Mouse (Mus musculus): Measurements from ENCODE around the gene Wdr62. TPM values are rescaled to one million over a fixed set of nuclear protein-coding genes. Genes with fewer than 3 reads are reported as not detected.

The Wdr62 gene
- total and polyA plus RNA-seq, 2 experiments = 0.55 to 5.9 TPM

- WGBS = 77% methylated on average over 12 of the region's 12 CpGs
Measured at GRCm38 (mm10) chr7:30310136-30310535, 29.9 kb upstream of the Wdr62 start.

GRCm38 (mm10) chr7:30309395-30310129 is 29.3 kb upstream of the Wdr62 start:
- DNase-seq (ENCODE audit: extremely low read depth, low read depth, low spot score) = no peak
- H3K27me3 ChIP-seq (ENCODE audit: control insufficient read depth, insufficient read depth, low read length) = no peaks in the 10 kb centered on the region
- H3K79me2 ChIP-seq (ENCODE audit: control insufficient read depth, insufficient read depth, low read length) = peaks cover 6% of the 10 kb centered on the region; the same call in 1 of the 2 replicates
- no peaks in the 10 kb centered on the region for H3K36me3 ChIP-seq (ENCODE audit: control insufficient read depth, insufficient read depth, low read length)
- peaks cover 16% of the 10 kb centered on the region for H3K4me1 ChIP-seq (ENCODE audit: control insufficient read depth, insufficient read depth, low read length)
- 48% methylated on average over 15 of the region's 15 CpGs for WGBS
- H3K4me3 ChIP-seq (ENCODE audit: insufficient read depth, low read depth, low read length) = peak overlapping the region; percentile 48; the same call in 1 of the 2 replicates
- H3K9ac ChIP-seq (ENCODE audit: low read depth, low read length) = peak overlapping the region; percentile 54
- H3K27ac ChIP-seq (replicated peaks; ENCODE audit: insufficient read depth, low read depth, low read length) = no peak overlapping the region
- TF ChIP-seq CTCF (IDR thresholded peaks at IDR 0.05; ENCODE audit: low read depth, low read length) (no peak), POLR2A (IDR thresholded peaks at IDR 0.05; ENCODE audit: extremely low read depth, insufficient read depth, low read length) (no peak)

More at GRCm38 (mm10) chr7:30310136-30310535, 29.9 kb upstream of the Wdr62 start:
- Histone ChIP-seq H3K36me3 (ENCODE audit: control insufficient read depth, insufficient read depth, low read length) (no peaks in the 10 kb centered on the region), H3K4me1 (ENCODE audit: control insufficient read depth, insufficient read depth, low read length) (peaks cover 16% of the 10 kb centered on the region), H3K27ac (replicated peaks; ENCODE audit: insufficient read depth, low read depth, low read length) (no peak overlapping the region), H3K9ac (ENCODE audit: low read depth, low read length) (no peak overlapping the region), H3K4me3 (ENCODE audit: insufficient read depth, low read depth, low read length) (no peak overlapping the region), H3K79me2 (ENCODE audit: control insufficient read depth, insufficient read depth, low read length) (peaks cover 6% of the 10 kb centered on the region; the same call in 1 of the 2 replicates), H3K27me3 (ENCODE audit: control insufficient read depth, insufficient read depth, low read length) (no peaks in the 10 kb centered on the region)
- TF ChIP-seq POLR2A (IDR thresholded peaks at IDR 0.05; ENCODE audit: extremely low read depth, insufficient read depth, low read length) (no peak), CTCF (IDR thresholded peaks at IDR 0.05; ENCODE audit: low read depth, low read length) (no peak)
- DNase-seq (ENCODE audit: extremely low read depth, low read depth, low spot score) = no peak

DNA sequence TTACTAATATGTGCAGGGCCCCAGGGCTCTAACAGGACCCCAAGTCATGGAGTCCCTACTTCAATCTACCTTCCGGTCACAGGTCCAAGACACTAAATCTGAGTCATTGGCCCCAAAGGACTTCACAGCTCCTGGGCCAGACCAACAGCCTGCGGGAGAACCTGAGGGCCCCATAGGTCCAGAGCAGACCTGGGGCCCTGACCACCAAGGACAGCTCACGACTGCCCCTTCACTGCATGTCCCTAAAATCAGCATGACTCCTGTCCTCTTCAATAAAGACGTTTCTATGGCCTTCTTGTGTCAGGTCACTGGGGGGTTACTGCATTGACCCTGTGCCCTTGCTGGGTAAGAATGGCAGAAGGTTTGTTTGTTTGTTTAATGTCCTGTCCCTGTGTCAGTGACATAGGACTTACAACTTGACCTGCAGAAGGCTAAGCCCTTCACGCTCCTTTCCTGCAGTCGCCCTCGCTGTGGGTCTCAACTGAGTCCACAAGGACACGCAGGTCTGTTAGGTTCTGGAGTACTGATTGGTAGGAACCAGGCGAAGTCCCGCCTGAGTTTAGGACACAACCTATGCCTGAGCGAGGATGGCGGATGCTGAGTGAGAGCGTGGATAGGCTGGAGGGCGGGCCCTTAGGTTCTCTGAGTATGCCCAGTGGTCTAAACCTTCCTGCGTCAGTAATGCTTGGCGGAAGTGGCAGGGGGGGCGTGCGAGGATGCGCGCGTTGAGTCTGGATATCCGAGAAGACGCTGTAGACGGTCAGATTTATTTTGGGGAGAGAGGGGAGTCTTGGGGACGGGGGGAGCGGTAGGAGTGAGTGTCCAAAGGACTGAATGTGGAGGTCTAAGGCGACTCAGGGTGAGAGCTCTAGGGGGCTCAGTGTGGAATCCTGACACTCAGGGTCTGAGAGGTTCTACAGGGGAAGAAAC is 28.1 kb upstream of the Wdr62 start, which contains the start of gene Alkbh6:
Gene Alkbh6, plus strand, starts transcription at position 642 of the 930 bp plus-strand sequence.
- WGBS = 7% methylated on average over 27 of the region's 27 CpGs
- Histone ChIP-seq H3K9ac (ENCODE audit: low read depth, low read length) (peak within 1 kb of the TSS; percentile 68), H3K79me2 (ENCODE audit: control insufficient read depth, insufficient read depth, low read length) (peaks cover 4% of the 10 kb centered on the region; the same call in 1 of the 2 replicates), H3K4me3 (ENCODE audit: insufficient read depth, low read depth, low read length) (peak within 1 kb of the TSS; percentile 48), H3K27ac (replicated peaks; ENCODE audit: insufficient read depth, low read depth, low read length) (peak within 1 kb of the TSS; percentile 46), H3K4me1 (ENCODE audit: control insufficient read depth, insufficient read depth, low read length) (peaks cover 13% of the 10 kb centered on the region), H3K27me3 (ENCODE audit: control insufficient read depth, insufficient read depth, low read length) (no peaks in the 10 kb centered on the region), H3K36me3 (ENCODE audit: control insufficient read depth, insufficient read depth, low read length) (no peaks in the 10 kb centered on the region)
- peak; percentile 86 for DNase-seq (ENCODE audit: extremely low read depth, low read depth, low spot score)
- TF ChIP-seq CTCF (IDR thresholded peaks at IDR 0.05; ENCODE audit: low read depth, low read length) = no peak
- TF ChIP-seq POLR2A (IDR thresholded peaks at IDR 0.05; ENCODE audit: extremely low read depth, insufficient read depth, low read length) = peak; percentile 76; the same call in 1 of the 2 replicates

DNA sequence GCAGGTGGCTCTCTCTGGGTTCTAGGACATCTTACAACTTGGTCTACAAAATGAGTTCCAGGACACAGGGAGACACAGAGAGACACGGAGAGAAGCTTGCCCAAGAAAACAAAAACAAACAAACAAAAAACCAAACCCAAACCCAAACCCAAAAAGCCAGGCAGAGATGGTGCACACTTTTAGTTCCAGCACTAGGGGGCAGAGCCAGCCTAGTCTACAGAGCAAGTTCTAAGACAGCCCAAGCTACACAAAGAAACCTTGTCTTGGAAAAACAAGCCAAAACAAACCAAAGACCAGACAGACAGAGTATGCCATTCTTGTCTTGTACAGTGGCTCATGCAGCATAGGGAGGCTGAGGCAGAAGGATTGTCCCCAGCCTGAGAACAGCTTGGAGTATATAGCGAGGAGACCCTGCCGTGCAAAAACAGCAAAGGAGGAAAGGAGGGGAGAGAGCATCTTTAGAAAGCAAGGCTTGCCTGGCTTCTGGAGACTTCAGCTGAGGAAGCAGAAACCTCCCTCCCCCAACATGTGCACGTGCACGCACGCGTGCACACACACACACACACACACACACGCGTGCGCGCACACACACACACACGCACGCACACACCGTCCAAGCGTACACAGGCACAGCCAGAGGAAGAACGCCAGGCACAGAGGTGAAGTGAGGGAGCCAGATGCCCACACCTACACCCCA is 26.0 kb upstream of the Wdr62 start:
- DNase-seq (ENCODE audit: extremely low read depth, low read depth, low spot score) = peak; percentile 37
- WGBS = 88% methylated on average over 16 of the region's 16 CpGs
- H3K4me1 ChIP-seq (ENCODE audit: control insufficient read depth, insufficient read depth, low read length) = peaks cover 7% of the 10 kb centered on the region; the same call in 1 of the 2 replicates
- no peak overlapping the region for H3K27ac ChIP-seq (replicated peaks; ENCODE audit: insufficient read depth, low read depth, low read length)
- no peaks in the 10 kb centered on the region for H3K79me2 ChIP-seq (ENCODE audit: control insufficient read depth, insufficient read depth, low read length)
- no peak overlapping the region for H3K4me3 ChIP-seq (ENCODE audit: insufficient read depth, low read depth, low read length)
- TF ChIP-seq CTCF (IDR thresholded peaks at IDR 0.05; ENCODE audit: low read depth, low read length) (peak; percentile 46; the same call in 1 of the 2 replicates), POLR2A (IDR thresholded peaks at IDR 0.05; ENCODE audit: extremely low read depth, insufficient read depth, low read length) (no peak)
- H3K9ac ChIP-seq (ENCODE audit: low read depth, low read length) = no peak overlapping the region
- H3K36me3 ChIP-seq (ENCODE audit: control insufficient read depth, insufficient read depth, low read length) = no peaks in the 10 kb centered on the region
- no peaks in the 10 kb centered on the region for H3K27me3 ChIP-seq (ENCODE audit: control insufficient read depth, insufficient read depth, low read length)

DNA sequence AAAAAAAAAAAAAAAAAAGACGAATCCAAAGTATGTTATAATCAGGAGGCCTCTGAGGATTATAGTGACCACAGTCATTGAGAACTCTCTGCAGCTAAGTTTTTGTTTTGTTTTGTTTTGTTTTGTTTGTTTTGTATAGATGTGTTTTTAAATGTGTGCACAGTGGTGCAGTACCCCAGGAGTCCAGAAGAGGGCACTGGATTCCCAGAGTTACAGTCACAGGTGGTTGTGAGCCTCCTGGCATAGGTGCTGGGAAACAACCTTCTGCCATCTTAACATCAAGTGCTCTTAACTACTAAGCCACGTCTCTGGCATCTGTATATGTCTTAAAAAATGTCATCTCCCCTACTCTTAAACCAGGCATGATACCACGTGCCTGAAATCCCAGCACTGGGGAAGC is 20.7 kb upstream of the Wdr62 start:
- Histone ChIP-seq H3K4me3 (ENCODE audit: insufficient read depth, low read depth, low read length) (no peak overlapping the region), H3K27ac (replicated peaks; ENCODE audit: insufficient read depth, low read depth, low read length) (no peak overlapping the region), H3K27me3 (ENCODE audit: control insufficient read depth, insufficient read depth, low read length) (no peaks in the 10 kb centered on the region), H3K4me1 (ENCODE audit: control insufficient read depth, insufficient read depth, low read length) (no peaks in the 10 kb centered on the region), H3K9ac (ENCODE audit: low read depth, low read length) (no peak overlapping the region), H3K79me2 (ENCODE audit: control insufficient read depth, insufficient read depth, low read length) (no peaks in the 10 kb centered on the region), H3K36me3 (ENCODE audit: control insufficient read depth, insufficient read depth, low read length) (no peaks in the 10 kb centered on the region)
- TF ChIP-seq CTCF (IDR thresholded peaks at IDR 0.05; ENCODE audit: low read depth, low read length) (peak; percentile 71), POLR2A (IDR thresholded peaks at IDR 0.05; ENCODE audit: extremely low read depth, insufficient read depth, low read length) (no peak)
- 54% methylated on average over 3 of the region's 3 CpGs for WGBS
- peak; percentile 39 for DNase-seq (ENCODE audit: extremely low read depth, low read depth, low spot score)

Data from liver, adult 2 months (tissue).